Mouse (Mus musculus): Measurements from ENCODE around the gene Kdm2b.

Kdm2b gene

GRCm38 (mm10) chr5:122893270-122893669 lies 96.4 kb downstream of the Kdm2b start:
- no peak for DNase-seq (ENCODE audit: low spot score)

DNA sequence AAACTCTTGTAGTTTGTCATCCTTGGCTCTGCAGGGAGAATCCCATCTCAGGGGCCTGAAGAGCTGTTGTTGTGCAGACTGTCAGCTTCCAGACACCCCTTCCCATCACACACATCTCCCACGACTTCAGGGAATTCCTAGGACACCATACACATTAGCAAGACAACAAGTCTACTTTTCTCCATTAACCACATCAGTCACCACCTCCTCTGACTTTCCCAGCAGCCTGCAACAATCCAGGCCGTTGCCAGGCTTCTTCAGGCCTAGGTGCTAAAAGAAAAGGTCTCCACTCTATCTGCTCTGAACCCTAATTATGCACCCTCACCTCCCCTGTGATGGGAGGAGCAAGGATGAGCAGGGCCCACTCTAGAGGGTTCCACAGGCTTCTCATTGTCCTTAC lies 99.2 kb downstream of the Kdm2b start:
- no peak for DNase-seq (ENCODE audit: low spot score)

- DNase-seq (ENCODE audit: low spot score), result no peak
Measured at GRCm38 (mm10) chr5:122888612-122889214, 100.9 kb downstream of the Kdm2b start.

DNA sequence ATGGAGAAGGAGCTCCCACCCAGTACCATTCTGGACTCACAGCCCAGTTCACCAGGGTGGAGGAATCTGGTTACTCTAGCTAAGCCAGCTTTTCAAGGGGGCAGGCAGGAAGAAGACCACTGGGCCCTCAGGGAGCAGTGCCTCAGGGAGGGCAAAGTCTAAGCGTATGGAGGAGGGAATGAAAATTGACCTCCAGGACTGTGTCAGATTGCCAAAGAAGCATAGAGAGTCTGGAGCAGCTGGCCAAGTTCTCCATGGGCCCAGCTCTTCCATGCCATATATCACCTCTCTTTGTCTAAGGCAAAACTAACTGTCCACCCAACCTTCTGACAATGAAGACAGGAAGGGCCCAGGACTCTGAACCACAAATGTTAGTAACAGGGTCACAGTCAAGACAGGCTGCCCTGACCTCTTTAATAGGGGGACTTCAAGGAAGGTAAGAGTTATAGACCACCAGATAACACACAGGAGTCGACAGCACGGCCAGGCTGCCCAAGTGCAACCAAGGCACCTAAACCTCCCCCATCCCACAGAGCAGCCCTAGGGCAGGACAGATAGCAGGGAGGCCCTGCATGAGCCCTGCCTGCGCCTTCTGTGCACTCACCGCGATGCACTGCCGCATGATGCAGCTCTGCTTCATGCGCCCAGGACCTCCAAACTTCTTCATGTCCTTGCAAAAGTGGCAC lies 101.6 kb downstream of the Kdm2b start:
- peak; percentile 48 for DNase-seq (ENCODE audit: low spot score)

DNA sequence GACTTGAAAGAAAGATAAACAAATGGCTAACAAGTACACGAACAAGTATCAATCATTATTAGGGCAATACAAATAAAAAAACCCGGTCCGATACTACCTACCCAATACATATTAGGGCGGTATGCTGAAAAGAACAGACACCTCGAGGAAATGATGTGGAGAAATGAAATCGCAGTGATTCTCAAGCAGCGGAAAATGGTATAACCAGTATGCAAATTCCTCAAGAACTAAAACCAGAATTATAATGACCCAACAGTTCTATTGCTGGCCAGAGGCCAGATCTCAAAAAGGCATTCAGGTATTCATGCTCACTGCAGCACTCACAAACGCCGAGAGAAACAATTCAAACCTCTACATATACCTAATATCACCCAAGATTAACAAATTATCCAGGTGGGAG lies 102.6 kb downstream of the Kdm2b start:
- no peak for DNase-seq (ENCODE audit: low spot score)

DNA sequence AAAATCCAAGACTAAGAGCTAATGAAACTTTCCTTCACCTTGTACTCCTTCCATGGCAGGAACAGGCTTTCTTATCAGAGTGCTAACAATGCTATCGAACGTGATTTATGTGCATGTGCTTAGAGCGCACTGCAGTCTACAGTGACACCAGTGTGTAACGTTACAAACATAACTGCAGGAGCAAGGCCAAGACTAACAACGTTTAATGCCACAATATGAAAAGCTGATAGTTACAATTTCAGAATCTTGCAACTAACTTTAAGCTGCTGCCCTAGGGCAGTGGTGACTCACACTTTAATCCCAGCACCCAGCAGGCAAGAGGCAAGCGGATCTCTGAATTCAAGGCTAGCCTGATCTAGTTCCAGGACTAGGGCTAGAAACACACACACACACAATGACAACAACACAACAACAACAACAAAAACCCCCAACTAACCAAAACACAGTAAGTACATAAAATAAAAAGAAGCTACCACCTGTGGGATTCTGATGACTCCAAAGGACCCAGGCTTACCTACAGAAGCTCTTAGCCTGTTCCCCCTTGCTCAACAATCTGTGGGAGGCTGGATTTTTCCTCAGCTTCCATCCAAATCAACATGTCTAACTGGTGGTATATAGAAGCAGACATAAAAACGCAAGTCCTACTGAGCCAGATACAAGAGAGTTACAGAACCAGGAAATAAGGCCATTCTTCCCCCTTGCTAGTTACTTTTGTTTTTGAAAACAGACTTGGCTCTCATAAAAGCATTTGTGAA lies 104.9 kb downstream of the Kdm2b start:
- DNase-seq (ENCODE audit: low spot score), result no peak

DNA sequence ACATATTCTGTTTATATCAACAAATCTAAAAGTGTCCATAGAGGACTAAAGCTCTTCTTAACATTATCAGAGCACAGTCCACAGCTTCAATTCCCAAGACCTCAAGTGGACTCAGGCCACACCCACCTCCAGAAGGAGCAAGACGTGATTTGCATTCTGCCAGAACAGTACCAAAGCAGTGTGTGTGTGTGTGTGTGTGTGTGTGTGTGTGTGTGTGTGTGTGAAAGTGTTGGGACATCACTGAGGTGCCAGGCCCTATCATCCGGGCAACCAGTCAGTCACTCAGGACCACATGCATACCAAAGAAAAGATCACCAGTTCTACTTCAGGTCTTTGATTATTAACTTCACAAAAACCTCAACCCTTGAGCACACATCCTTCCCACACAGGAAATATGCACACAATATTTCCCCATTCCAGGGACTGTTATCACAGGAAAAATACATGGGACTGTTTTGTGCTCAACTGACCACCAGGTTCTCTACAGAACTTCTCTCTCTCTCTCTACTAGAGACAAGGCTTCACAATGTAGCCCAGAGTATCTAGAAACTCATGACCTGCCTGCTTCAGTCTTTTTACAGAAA lies 105.9 kb downstream of the Kdm2b start:
- no peak for DNase-seq (ENCODE audit: low spot score)

DNA sequence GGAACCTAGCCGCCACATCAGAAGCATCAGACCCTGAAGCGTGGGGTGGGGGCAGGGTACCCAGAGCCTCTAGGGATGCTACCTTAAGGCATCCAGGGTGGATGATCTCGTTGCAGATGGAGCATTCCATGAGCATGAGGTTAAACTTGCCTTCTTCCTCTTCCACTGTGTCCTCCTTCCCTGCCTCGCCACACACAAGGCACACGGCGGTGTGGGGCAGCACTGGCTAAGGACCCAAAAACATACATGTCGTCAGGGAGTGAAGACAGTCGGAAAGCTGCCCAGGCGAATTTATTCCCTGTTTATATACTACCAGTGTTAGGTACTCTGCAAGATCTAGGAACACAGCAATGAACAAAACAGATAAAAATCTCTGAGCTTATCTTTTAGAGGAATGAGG lies 106.4 kb downstream of the Kdm2b start:
- no peak for DNase-seq (ENCODE audit: low spot score)

DNA sequence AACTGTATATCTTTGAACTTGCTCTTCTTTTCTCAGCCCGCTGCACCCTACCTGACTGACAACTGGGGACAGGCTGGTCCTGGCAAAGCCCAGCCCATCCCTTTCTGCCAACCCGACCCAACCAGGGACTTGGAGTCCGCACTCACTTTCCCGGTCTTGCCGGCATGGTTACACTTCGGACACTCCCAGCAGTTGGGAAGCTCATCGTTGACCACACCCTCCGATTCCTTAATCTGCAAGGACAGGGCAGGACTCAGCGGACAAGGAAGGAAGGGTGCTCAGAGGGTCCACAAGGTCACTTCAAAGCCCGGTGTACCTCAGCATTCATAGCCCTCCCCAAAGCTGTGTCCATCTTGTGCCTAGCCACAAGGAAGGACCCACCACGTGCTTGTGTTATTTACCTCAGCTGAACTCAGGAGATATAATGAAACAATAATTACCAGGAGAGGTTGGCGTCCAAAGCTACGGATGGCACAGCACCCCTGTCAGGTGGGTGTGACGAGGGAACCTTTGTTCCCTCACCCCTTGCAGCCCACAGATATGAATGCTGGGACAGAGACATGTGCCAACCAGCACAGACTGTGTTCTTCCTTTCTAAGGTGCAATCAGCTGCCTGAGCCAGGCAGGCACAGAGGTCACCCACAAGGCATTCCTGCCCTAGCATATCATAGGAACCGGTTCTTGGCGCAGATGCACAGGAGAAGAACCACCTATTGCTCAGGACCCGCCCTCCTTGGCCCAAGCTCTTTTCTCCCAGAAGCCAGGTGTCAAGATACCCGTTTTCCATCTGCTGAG lies 107.2 kb downstream of the Kdm2b start:
- DNase-seq (ENCODE audit: low spot score), result no peak

DNA sequence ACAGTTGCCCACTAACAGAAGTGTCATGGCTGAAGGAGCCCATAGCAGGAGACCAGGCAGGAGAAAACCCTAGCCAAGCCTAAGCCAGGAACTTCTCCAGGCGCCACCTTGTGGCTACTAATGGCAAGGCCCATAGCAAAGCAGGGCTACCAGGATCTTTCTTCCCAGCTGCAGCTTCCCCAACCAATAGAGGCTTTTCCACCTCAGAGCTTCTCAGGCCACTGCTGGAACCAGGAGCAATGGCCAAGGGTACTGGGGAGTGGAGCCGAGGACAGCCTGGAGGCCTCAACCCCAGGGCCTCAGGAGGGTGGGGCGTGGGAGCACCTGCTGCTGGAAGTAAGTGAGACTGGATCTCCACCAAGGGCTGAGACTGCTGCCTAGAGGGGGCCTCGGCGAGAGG lies 108.3 kb downstream of the Kdm2b start:
- no peak for DNase-seq (ENCODE audit: low spot score)

DNA sequence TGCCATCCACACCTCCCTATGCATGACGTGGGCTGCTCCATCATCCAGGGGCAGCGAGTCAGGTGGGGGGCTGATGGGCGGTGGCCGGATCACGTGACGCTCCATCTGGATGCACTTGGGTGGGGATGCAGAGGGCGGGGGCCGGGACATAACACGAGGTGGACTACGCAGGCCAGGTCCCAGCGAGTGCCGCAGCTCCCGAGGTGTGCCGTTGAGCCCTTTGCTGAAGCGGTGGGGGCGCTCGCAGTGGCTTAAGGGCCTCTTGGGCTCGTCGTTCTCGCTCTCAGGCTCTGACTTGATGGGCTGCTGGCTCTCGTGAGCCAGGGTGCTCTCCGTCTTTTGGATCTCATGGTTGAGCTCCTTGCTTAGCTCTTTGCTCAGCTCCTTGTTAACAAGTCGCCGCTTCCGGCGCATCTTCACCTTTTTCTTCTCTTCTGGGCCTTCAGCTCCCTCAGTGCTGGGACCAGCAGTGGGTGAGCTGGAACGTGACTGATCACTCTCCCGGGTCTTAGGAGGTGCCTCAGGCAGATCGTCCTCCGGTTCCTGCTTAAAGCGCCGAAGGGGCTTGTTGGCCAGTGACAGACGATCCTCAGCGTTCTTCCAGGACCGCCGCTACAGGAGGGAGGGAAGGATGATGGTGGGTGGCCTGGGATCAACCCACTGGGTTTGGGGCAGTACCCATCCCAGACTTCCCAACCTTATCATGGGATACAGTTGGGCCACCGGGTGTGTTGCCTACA lies 109.2 kb downstream of the Kdm2b start:
- DNase-seq (ENCODE audit: low spot score), result no peak

DNA sequence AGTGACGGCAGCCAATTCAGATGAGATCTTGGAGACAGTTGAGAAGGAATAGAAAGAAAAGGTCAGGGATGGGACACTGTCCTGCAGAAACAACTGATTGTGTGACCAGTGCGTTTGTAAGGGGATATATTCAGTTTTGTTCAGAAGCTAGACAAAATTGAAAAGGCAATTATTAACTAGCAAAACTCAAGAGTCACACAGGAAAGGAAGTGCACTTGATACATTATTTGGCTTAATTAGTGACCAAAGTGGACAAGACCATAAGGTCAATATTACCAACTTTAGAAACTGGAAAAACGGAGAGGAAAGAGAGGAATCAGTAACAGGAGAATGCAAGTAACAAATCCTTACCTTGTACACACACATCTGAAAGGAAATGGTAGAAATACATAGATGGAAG lies 113.0 kb downstream of the Kdm2b start:
- DNase-seq (ENCODE audit: low spot score), result no peak

GRCm38 (mm10) chr5:122874359-122874758 lies 115.3 kb downstream of the Kdm2b start:
- no peak for DNase-seq (ENCODE audit: low spot score)

DNA sequence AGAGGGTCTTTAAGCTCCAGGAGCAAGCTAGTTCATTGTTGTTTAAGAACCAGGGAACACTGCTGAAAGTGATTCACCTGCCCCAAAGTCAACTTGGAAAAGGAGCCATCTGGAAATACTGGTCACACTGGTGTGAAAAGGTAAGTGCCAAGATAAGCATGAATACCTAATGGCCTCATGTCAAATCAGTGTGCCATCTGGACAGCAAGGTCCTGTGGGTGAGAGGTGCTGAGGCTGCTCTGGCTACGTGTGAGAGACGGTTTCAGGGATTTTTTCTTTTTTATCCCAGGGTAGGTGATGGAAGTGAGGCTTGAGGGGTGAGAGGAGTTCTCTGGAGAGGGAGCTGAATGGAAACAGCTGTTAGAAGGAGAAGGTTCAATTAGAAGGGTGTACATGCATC lies 116.0 kb downstream of the Kdm2b start:
- DNase-seq (ENCODE audit: low spot score), result no peak

DNA sequence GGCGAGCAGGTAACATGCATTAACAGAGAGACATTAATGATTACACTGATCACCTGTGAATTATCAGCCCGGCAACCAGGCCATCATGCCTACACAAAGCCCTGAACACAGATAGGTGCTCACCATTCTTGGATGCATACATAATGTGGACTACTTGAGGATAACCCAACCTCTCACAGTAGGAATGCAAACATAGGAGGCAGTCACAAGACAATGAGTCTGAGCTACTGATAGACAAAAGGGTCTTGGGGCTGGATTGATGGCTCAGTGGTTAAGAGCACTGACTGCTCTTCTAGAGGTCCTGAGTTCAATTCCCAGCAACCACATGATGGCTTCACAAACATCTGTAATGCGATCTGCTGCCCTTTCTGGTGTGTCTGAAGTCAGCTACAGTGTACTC lies 117.0 kb downstream of the Kdm2b start:
- no peak for DNase-seq (ENCODE audit: low spot score)

GRCm38 (mm10) chr5:122863053-122863452 lies 126.6 kb downstream of the Kdm2b start:
- no peak for DNase-seq (ENCODE audit: low spot score)

- DNase-seq (ENCODE audit: low spot score), result no peak
Measured at GRCm38 (mm10) chr5:122855858-122856257, 133.8 kb downstream of the Kdm2b start.

DNA sequence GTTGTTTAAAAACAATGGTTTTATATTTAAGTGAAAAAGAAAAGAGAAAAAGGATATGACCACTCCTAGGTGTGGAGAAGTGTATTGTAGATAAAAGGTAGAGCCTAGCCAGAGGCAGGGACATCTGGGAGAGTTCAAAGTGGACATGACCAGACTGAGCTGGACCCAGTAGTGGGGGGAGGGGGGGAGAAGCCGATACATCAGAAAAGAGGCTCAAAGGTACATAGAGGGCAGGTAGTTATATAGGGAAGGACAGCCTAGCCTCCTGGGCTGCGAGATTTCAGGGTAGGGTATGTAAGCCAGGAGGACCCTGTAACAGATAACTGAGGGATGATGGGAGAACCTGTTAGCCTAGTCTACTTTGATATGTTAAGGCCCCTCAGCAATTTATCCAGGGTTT lies 137.0 kb downstream of the Kdm2b start:
- DNase-seq (ENCODE audit: low spot score), result peak; percentile 55

DNA sequence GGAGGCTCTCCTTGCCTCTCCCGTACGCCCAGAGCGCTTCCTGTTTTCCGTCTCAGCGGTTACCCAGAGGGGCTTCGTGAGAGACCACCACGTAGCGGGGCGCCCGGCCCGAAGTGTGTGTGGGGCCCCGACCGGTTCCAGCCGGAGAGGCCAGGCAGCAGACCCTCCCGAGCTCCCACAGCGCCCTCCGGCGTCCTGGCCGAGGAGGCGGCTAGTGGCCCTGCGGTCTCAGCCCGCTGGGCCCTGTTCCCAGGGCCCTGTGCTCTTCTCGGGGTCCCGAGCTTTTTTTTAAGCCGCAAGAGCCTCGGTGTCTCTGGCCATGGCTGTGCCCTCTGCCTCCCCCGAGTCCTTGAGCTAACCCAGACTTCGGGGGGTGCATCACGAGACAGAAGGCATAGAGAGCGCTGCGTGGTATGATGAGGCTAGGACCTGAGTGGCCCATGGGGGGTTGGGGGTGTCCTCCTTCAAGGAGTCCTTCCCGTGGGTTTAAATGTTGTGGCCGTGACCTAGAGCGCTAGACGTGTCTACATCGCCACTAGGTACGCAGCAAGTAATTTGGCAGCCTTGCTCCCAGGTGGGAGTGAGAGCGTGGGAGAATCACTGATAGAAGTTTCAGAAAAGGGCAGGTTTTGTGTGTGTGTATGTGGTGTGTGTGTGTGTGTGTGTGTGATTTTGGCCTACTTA lies 139.2 kb downstream of the Kdm2b start:
- no peak for DNase-seq (ENCODE audit: low spot score)

GRCm38 (mm10) chr5:122849521-122850318 lies 139.9 kb downstream of the Kdm2b start, which contains the start of gene Rnf34:
Gene Rnf34, plus strand, starts transcription at chr5:122850048.
- DNase-seq (ENCODE audit: low spot score), result peak; percentile 99

Measured in yolk sac, embryonic 10.5 days (tissue).